Mouse (Mus musculus): ENCODE measurements around the gene Mitd1.

GRCm38 (mm10) chr1:37877736-37878460 lies 12.3 kb downstream of the Mitd1 start:
- TF ChIP-seq CTCF (IDR thresholded peaks at IDR 0.05; ENCODE audit: insufficient read depth, low read depth, low read length) (no peak), POLR2A (IDR thresholded peaks at IDR 0.05; ENCODE audit: insufficient read depth, low read depth, low read length) (no peak)
